8 mouse cellular contexts compared by ENCODE assay signal in genomic region chr6:30174461-30175224, GRCm38 (mm10).
DNase-seq lines count a peak whose midpoint lies in the region; ATAC-seq and TF ChIP-seq lines count a peak whose summit lies in the region.

No protein-coding gene starts in this region.

- no peak for DNase-seq in lung, embryonic 14.5 days
- DNase-seq in lung, postnatal 14 days: no peak
- DNase-seq in embryo, embryonic 11 days: peak; percentile 38
- DNase-seq in intestine, embryonic 14.5 days (ENCODE audit: low spot score): peak; percentile 88
- DNase-seq in neural tube, embryonic 10.5 days (ENCODE audit: extremely low spot score, low spot score): peak; percentile 64
- no peak for DNase-seq in gastrocnemius, postnatal 10 days
- no peak for DNase-seq in adrenal gland, adult 8-10 months
- DNase-seq in frontal cortex, postnatal 10 days (ENCODE audit: low spot score in 2 of 2): no peak

- WGBS in lung, embryonic 14.5 days: under 1% methylated on average over 33 of the region's 33 CpGs
- under 1% methylated on average over 31 of the region's 33 CpGs for WGBS in intestine, embryonic 14.5 days

- H3K4me1 ChIP-seq in lung, embryonic 14.5 days (ENCODE audit: insufficient read depth): peaks cover 5% of the 10 kb centered on the region; the same call in 1 of the 2 replicates
- peaks cover 36% of the 10 kb centered on the region for H3K4me1 ChIP-seq in intestine, embryonic 14.5 days (replicated peaks; ENCODE audit: control insufficient read depth, insufficient read depth, low read length)

- H3K27ac ChIP-seq in lung, embryonic 14.5 days (ENCODE audit: low read depth): no peak overlapping the region; the same call in 1 of the 2 replicates
- no peak overlapping the region for H3K27ac ChIP-seq in intestine, embryonic 14.5 days (ENCODE audit: low read depth)

- no peak for TF ChIP-seq CTCF in lung, embryonic 14.5 days (IDR thresholded peaks at IDR 0.05; ENCODE audit: low read depth)

- peak; percentile 23 for ATAC-seq in lung, embryonic 14.5 days (ENCODE audit: insufficient read depth)
- ATAC-seq in intestine, embryonic 14.5 days (replicated peaks; ENCODE audit: low FRiP score, low TSS enrichment, low read depth): peak; percentile 36

- peak overlapping the region; percentile 45 for H3K4me3 ChIP-seq in lung, embryonic 14.5 days (ENCODE audit: low read depth, low read length)
- H3K4me3 ChIP-seq in intestine, embryonic 14.5 days (ENCODE audit: low read depth, low read length): peak overlapping the region; percentile 43

- H3K4me2 ChIP-seq in lung, embryonic 14.5 days: peak overlapping the region; percentile 57
- peak overlapping the region; percentile 45 for H3K4me2 ChIP-seq in intestine, embryonic 14.5 days (ENCODE audit: low read length)

- peaks cover 100% of the 10 kb centered on the region for H3K27me3 ChIP-seq in lung, embryonic 14.5 days (ENCODE audit: insufficient read depth, low read length)
- peaks cover 98% of the 10 kb centered on the region for H3K27me3 ChIP-seq in intestine, embryonic 14.5 days (replicated peaks; ENCODE audit: control insufficient read depth, insufficient read depth, low read length)

- H3K36me3 ChIP-seq in lung, embryonic 14.5 days (ENCODE audit: insufficient read depth): no peaks in the 10 kb centered on the region
- H3K36me3 ChIP-seq in intestine, embryonic 14.5 days (ENCODE audit: control insufficient read depth, insufficient read depth, low read length): no peaks in the 10 kb centered on the region

- H3K9ac ChIP-seq in lung, embryonic 14.5 days: peak overlapping the region; percentile 60
- H3K9ac ChIP-seq in intestine, embryonic 14.5 days (ENCODE audit: low read length): peak overlapping the region; percentile 42; the same call in 1 of the 2 replicates

- no peaks in the 10 kb centered on the region for H3K9me3 ChIP-seq in lung, embryonic 14.5 days (ENCODE audit: low read depth, low read length)
- no peaks in the 10 kb centered on the region for H3K9me3 ChIP-seq in intestine, embryonic 14.5 days (ENCODE audit: control insufficient read depth, low read length)

Comparison
In these comparisons a context has a peak if more than half of its experiments do, and no peak if none do; other contexts are left out.
1. DNase-seq: peak in embryo, embryonic 11 days (single experiment), intestine, embryonic 14.5 days (single experiment) and neural tube, embryonic 10.5 days (single experiment); none in lung, embryonic 14.5 days (single experiment), lung, postnatal 14 days (single experiment), gastrocnemius, postnatal 10 days (single experiment), adrenal gland, adult 8-10 months (single experiment) and frontal cortex, postnatal 10 days (0 of 2).